Mouse (Mus musculus): ENCODE data around the gene Scarf1.

Scarf1 gene

GRCm38 (mm10) chr11:75513336-75513735, at the start of gene Scarf1:
Gene Scarf1 (plus strand): TSS chr11:75513540.
- no peak for DNase-seq (ENCODE audit: low spot score)

GRCm38 (mm10) chr11:75463624-75464023, 49.7 kb upstream of the Scarf1 start:
- no peak for DNase-seq (ENCODE audit: low spot score)

GRCm38 (mm10) chr11:75464417-75464816, 48.9 kb upstream of the Scarf1 start:
- DNase-seq (ENCODE audit: low spot score) = no peak

GRCm38 (mm10) chr11:75465051-75465450, 48.3 kb upstream of the Scarf1 start:
- DNase-seq (ENCODE audit: low spot score) = no peak

DNA sequence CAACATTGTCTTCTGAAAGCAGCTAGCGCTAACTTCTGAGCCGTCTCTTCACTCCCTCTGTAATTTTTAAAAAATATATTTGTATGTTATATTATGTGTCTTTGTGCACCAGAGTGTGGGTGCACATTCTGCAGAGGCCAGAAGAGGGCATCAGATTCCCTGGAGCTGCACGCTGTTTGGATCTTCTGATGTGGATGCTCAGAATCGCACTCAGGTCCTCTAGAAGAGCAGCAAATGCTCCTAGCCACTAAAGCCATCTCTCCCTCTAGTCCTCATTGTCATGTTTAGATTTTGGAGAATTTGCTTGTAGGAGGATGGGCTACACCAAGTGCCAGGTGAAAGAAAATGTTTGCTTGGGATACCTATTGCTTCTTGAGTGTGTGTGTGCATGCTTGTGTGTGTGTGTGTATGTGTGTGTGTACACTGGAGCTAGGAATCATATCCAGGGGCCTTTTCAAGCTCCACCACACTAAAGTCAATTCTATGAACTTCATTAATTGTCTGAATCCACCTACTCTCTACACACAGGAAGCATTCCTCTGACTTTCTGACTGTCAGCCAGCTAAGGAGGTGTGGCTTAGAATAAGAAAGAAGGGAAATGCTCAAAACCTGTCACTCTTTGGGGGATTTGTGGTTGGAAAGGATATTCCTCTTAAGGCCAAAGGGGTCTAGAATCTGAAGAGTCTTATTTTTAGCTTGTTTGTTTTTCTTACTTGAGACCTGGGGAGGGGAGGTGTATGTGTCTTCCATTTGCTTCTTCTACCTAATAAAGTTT, 46.4 kb upstream of the Scarf1 start:
- no peak for DNase-seq (ENCODE audit: low spot score)

DNA sequence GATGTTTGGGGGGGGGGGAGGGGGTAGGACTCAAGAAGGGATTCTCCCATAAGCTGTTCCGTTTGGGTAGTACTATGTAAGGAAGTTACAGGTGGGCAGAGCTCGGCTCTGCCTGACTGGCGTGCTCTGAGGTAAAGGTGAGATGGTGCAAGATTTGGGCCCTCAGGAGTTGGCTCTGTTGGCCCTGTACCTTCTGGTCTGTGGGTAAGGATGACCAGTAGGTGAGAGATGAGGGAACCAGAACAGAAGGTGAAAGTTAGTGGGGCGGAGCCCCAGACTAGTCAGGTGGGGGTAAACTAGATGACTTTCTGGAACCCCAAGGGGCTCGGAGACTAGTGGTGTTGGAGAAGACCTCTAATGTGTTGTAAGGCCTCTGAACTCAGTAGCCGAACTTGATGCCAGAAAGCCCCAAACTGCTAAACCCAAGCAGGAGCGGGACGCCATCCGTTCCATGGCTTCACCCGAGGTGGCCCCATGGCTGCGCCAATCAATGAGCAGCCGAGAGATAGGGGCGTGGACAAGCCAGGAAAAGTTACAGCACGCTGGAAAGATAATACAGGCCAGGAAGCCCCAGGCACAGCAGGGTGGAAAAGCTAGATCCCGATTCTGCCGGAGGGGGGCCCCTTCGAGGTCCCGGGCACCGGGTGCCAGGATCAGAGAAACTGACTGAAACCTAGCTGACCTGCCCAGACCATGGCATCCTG, 45.7 kb upstream of the Scarf1 start:
- peak; percentile 78 for DNase-seq (ENCODE audit: low spot score)

DNA sequence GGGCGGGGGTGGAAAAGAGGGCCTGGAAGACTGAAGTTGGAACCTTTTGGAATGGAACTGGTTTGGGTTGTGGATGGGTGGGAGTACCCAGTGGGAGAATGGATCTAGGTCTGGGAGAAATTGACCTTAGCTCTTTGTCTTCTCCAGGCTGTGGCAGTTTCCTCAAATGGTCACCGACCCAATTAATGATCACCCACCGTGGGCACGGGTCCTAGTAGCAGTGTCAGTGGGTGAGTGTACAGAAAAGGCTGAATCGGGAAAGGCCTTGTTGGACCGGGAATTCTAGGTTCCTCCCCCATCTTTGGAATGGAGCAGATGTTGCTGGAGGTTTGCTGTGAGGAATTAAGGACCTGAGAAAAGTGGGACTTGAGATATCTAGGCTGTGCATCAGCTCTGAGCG, 44.9 kb upstream of the Scarf1 start:
- no peak for DNase-seq (ENCODE audit: low spot score)

DNA sequence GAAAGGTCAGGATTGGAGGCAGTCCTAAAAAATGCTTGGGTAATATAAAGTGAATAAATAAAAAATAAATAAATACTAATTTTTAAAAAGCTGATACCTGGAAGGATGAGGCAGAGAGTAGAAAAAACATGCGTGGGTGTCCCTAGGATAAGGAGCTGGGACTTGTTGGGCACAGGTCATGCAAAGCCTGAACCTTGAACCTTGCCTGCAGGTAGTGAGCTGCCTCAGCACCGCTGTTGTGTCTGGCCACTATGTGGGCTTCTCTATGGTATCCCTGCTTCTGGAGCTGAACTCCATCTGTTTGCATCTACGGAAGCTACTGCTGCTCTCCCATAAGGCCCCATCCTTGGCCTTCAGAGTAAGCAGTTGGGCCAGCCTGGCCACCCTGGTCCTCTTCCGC, 44.1 kb upstream of the Scarf1 start:
- DNase-seq (ENCODE audit: low spot score) = no peak

- no peak for DNase-seq (ENCODE audit: low spot score)
Measured at GRCm38 (mm10) chr11:75470675-75471074, 42.7 kb upstream of the Scarf1 start.

DNA sequence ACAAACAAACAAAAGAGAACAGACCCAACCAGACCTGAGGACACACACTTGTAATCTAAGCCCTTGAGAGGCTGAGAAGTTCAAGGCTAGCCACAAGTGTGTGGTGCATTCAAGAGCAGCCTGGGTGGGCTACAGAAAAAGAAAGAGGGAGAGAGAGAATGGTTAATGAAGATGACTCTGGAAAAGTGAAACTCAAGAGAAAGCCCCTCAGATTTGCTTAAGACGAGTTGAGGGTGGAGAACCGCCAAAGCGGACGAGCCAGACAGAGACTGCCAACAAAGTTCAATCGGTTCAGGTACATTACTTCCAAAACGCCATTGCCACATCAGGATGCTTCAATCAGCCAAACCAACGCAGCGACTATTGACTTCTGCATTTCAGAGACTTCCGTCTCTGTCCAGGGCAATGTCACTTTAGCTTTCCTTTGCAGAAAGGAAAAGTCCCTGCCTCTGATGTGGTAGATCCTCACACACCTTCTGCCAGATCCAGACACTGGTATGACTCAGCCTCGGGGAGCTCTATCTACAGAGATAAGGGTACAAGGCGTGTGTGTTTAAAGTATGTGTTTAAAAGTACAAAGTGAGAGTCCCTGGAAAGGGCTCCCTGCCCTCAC, 40.8 kb upstream of the Scarf1 start:
- DNase-seq (ENCODE audit: low spot score) = no peak

- DNase-seq (ENCODE audit: low spot score) = no peak
Measured at GRCm38 (mm10) chr11:75473376-75473775, 40.0 kb upstream of the Scarf1 start.

- no peak for DNase-seq (ENCODE audit: low spot score)
Measured at GRCm38 (mm10) chr11:75486192-75486591, 27.1 kb upstream of the Scarf1 start.

- peak; percentile 95 for DNase-seq (ENCODE audit: low spot score)
Measured at GRCm38 (mm10) chr11:75486601-75487285, 26.6 kb upstream of the Scarf1 start, which contains the start of gene Prpf8. Gene Prpf8 (plus strand): TSS chr11:75486816.

DNA sequence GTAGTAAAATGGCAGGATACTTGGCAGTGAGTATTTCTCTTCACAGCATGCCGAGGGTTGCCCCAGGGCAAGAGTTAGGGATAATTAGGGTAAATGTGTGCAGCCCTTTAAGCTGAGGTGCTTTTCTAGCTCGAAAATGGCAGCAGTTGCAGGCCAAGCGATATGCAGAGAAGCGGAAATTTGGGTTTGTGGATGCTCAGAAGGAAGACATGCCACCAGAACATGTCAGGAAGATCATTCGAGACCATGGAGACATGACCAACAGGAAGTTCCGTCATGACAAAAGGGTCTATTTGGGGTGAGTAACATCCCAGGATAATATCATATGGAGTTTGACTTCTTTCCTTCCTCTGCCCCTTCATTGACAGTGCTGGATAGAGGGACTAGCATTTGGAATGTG, 25.8 kb upstream of the Scarf1 start:
- no peak for DNase-seq (ENCODE audit: low spot score)

DNA sequence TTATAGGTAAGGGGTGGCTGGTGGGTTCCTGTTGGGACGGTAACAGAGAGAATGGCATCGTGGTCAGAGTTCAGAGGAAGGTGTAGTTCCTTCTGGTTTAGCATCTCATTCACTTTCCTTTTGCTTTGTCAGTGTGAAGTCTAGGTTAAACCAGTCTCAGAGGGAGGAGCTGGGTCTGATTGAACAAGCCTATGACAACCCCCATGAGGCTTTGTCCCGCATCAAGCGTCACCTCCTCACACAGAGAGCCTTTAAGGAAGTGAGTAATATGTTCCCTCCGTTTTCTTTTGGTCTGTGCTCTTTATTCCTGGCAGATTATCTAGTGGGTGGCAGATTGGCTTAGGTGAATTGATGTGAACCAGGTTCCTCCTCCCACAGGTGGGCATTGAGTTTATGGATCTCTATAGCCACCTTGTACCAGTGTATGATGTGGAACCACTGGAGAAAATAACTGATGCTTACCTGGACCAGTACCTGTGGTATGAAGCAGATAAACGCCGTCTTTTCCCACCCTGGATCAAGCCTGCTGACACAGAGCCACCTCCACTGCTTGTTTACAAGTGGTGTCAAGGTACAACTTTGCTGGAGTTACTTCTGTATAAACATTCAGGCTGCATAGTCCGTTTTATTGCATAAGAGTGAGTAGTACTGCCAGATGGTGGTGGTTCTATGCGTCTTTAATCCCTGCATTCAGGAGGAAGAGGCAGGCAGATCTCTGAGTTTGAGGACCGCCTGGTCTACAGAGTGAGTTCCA, 18.9 kb upstream of the Scarf1 start:
- no peak for DNase-seq (ENCODE audit: low spot score)

- DNase-seq (ENCODE audit: low spot score) = no peak
Measured at GRCm38 (mm10) chr11:75498126-75498525, 15.2 kb upstream of the Scarf1 start.

GRCm38 (mm10) chr11:75508162-75508561, 5.2 kb upstream of the Scarf1 start:
- DNase-seq (ENCODE audit: low spot score) = no peak

DNA sequence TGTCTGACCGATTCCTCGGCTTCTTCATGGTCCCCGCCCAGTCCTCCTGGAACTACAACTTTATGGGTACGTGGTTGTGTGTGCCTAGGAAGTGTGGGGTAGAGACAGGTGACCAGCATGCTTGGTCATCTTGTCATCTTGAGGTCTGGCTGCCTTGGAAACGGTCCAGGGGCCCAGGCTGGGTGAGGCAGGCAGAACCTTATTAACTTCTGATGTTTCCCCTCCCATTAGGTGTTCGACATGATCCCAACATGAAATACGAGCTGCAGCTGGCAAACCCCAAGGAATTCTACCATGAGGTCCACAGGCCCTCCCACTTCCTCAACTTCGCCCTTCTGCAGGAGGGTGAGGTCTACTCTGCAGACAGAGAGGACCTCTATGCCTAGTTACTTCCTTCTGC, 4.4 kb upstream of the Scarf1 start:
- no peak for DNase-seq (ENCODE audit: low spot score)

GRCm38 (mm10) chr11:75509741-75510626, 3.4 kb upstream of the Scarf1 start, which contains the start of gene Rilp:
Gene Rilp (plus strand): TSS chr11:75510094.
- peak; percentile 78 for DNase-seq (ENCODE audit: low spot score)

GRCm38 (mm10) chr11:75510627-75510993, 2.7 kb upstream of the Scarf1 start:
- peak; percentile 99 for DNase-seq (ENCODE audit: low spot score)

DNA sequence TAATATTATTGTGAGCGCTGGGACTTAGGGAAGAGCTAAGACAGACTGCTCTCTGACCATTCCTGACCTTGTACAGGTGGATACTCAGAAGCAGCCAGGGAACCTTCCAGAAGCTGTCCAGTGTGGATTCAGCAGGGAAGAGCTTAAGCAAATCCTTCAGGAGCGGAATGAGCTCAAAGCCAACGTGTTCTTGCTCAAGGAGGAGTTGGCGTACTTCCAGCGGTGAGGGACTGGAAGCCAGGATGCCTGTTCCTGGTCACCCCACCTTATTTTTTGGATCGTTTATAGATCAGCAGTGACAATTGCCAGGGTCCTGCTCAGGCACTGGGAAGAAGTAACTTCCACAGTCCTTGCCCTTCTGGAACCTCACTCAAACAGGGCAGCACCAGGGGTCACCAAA, 2.1 kb upstream of the Scarf1 start:
- peak; percentile 83 for DNase-seq (ENCODE audit: low spot score)

All from testis, postnatal 10 days (tissue).